Mouse (Mus musculus): ENCODE measurements around the gene Gm10644.

- no peak for TF ChIP-seq GATA1 (IDR thresholded peaks at IDR 0.05; ENCODE audit: borderline replicate concordance, low read length)
- TF ChIP-seq FLI1 (IDR thresholded peaks at IDR 0.05; ENCODE audit: low read length) = no peak
Measured at GRCm38 (mm10) chr8:83924585-83924984, 30.4 kb downstream of the Gm10644 start.

All from megakaryocyte, embryonic 14.5 days (primary cell).